Mouse (Mus musculus): ENCODE measurements around the gene Rell1. TPM values are rescaled to one million over a fixed set of nuclear protein-coding genes. Genes with fewer than 3 reads are reported as not detected.

The Rell1 gene
- 10.4 and 10.6 TPM in 2 replicates for polyA plus RNA-seq (2015; fragmentation: Nextera tagmentation; extraction: Ambion mirVana)

GRCm38 (mm10) chr5:63968443-63969415 lies at the start of gene Rell1:
Gene Rell1 (minus strand): TSS chr5:63968897.
- WGBS (ENCODE audit: insufficient replicate concordance): 2% methylated on average over 83 of the region's 85 CpGs
- H3K4me3 ChIP-seq (ENCODE audit: low read depth, low read length): peak within 1 kb of the TSS; percentile 91
- peak; percentile 100 for DNase-seq
- peak within 1 kb of the TSS; percentile 85 for H3K4me2 ChIP-seq (ENCODE audit: low read depth, low read length)
- H3K4me1 ChIP-seq (ENCODE audit: insufficient read depth): peaks cover 31% of the 10 kb centered on the region
- H3K36me3 ChIP-seq (replicated peaks; ENCODE audit: insufficient read depth, low read length): no peaks in the 10 kb centered on the region
- peak within 1 kb of the TSS; percentile 84 for H3K9ac ChIP-seq (replicated peaks)
- peak; percentile 34 for TF ChIP-seq CTCF (IDR thresholded peaks at IDR 0.05; ENCODE audit: low read depth)
- no peak for TF ChIP-seq EP300 (IDR thresholded peaks at IDR 0.05; ENCODE audit: low read depth)
- peak within 1 kb of the TSS; percentile 94 for H3K27ac ChIP-seq (ENCODE audit: low read depth)
- no peaks in the 10 kb centered on the region for H3K9me3 ChIP-seq (ENCODE audit: low read length)
- ATAC-seq: peak; percentile 97
- H3K27me3 ChIP-seq (ENCODE audit: insufficient read depth, low read length): no peaks in the 10 kb centered on the region

- TF ChIP-seq CTCF (IDR thresholded peaks at IDR 0.05; ENCODE audit: low read depth) (no peak), EP300 (IDR thresholded peaks at IDR 0.05; ENCODE audit: low read depth) (no peak)
- Histone ChIP-seq H3K4me2 (ENCODE audit: low read depth, low read length) (no peak overlapping the region), H3K9ac (replicated peaks) (no peak overlapping the region), H3K4me3 (ENCODE audit: low read depth, low read length) (no peak overlapping the region), H3K9me3 (ENCODE audit: low read length) (no peaks in the 10 kb centered on the region), H3K4me1 (ENCODE audit: insufficient read depth) (no peaks in the 10 kb centered on the region), H3K27me3 (ENCODE audit: insufficient read depth, low read length) (no peaks in the 10 kb centered on the region), H3K36me3 (replicated peaks; ENCODE audit: insufficient read depth, low read length) (no peaks in the 10 kb centered on the region), H3K27ac (ENCODE audit: low read depth) (no peak overlapping the region)
- ATAC-seq: no peak
- no peak for DNase-seq
- 81% methylated on average over 12 of the region's 13 CpGs for WGBS (ENCODE audit: insufficient replicate concordance)
Measured at GRCm38 (mm10) chr5:64012596-64013366, 44.1 kb upstream of the Rell1 start.

- H3K27ac ChIP-seq (ENCODE audit: low read depth): no peak overlapping the region
- H3K9ac ChIP-seq (replicated peaks): no peak overlapping the region
- TF ChIP-seq CTCF (IDR thresholded peaks at IDR 0.05; ENCODE audit: low read depth) (no peak), EP300 (IDR thresholded peaks at IDR 0.05; ENCODE audit: low read depth) (no peak)
- no peaks in the 10 kb centered on the region for H3K27me3 ChIP-seq (ENCODE audit: insufficient read depth, low read length)
- 68% methylated on average over 4 of the region's 4 CpGs for WGBS (ENCODE audit: insufficient replicate concordance)
- H3K36me3 ChIP-seq (replicated peaks; ENCODE audit: insufficient read depth, low read length): no peaks in the 10 kb centered on the region
- DNase-seq (no peak), ATAC-seq (no peak)
- no peaks in the 10 kb centered on the region for H3K4me1 ChIP-seq (ENCODE audit: insufficient read depth)
- no peak overlapping the region for H3K4me3 ChIP-seq (ENCODE audit: low read depth, low read length)
- no peak overlapping the region for H3K4me2 ChIP-seq (ENCODE audit: low read depth, low read length)
- H3K9me3 ChIP-seq (ENCODE audit: low read length): no peaks in the 10 kb centered on the region
Measured at GRCm38 (mm10) chr5:64006548-64006947, 37.9 kb upstream of the Rell1 start.

DNA sequence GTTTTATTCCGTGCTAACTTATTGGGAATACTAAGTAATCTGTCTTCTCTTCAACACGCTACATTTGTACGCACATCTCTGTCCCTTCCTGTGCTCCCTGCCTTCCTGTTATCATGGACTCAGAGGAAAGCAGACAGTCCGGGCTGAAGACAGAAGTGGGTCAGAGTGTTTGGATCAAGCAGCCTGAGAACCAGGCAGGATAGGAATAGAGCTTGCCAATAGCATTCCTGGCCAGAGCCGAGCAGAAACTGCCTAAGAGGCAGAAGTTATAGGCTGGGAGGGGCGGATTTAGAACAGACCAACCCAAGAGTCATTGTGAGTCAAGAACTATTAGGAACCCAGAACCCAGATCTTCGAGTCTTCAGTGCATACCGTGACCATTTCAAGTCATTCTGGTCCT lies 34.6 kb upstream of the Rell1 start:
- no peaks in the 10 kb centered on the region for H3K4me1 ChIP-seq (ENCODE audit: insufficient read depth)
- H3K27me3 ChIP-seq (ENCODE audit: insufficient read depth, low read length): no peaks in the 10 kb centered on the region
- DNase-seq (no peak), ATAC-seq (no peak)
- TF ChIP-seq EP300 (IDR thresholded peaks at IDR 0.05; ENCODE audit: low read depth) (no peak), CTCF (IDR thresholded peaks at IDR 0.05; ENCODE audit: low read depth) (no peak)
- no peaks in the 10 kb centered on the region for H3K9me3 ChIP-seq (ENCODE audit: low read length)
- no peak overlapping the region for H3K4me2 ChIP-seq (ENCODE audit: low read depth, low read length)
- no peaks in the 10 kb centered on the region for H3K36me3 ChIP-seq (replicated peaks; ENCODE audit: insufficient read depth, low read length)
- 79% methylated on average over 8 of the region's 8 CpGs for WGBS (ENCODE audit: insufficient replicate concordance)
- no peak overlapping the region for H3K4me3 ChIP-seq (ENCODE audit: low read depth, low read length)
- H3K9ac ChIP-seq (replicated peaks): no peak overlapping the region
- no peak overlapping the region for H3K27ac ChIP-seq (ENCODE audit: low read depth)

- Histone ChIP-seq H3K27ac (ENCODE audit: low read depth) (no peak overlapping the region), H3K27me3 (ENCODE audit: insufficient read depth, low read length) (no peaks in the 10 kb centered on the region), H3K36me3 (replicated peaks; ENCODE audit: insufficient read depth, low read length) (no peaks in the 10 kb centered on the region), H3K4me2 (ENCODE audit: low read depth, low read length) (no peak overlapping the region), H3K4me3 (ENCODE audit: low read depth, low read length) (no peak overlapping the region), H3K9ac (replicated peaks) (no peak overlapping the region), H3K9me3 (ENCODE audit: low read length) (no peaks in the 10 kb centered on the region), H3K4me1 (ENCODE audit: insufficient read depth) (no peaks in the 10 kb centered on the region)
- 59% methylated on average over 3 of the region's 3 CpGs for WGBS (ENCODE audit: insufficient replicate concordance)
- ATAC-seq: no peak
- DNase-seq: no peak
- TF ChIP-seq CTCF (IDR thresholded peaks at IDR 0.05; ENCODE audit: low read depth) (no peak), EP300 (IDR thresholded peaks at IDR 0.05; ENCODE audit: low read depth) (no peak)
Measured at GRCm38 (mm10) chr5:63993865-63994264, 25.2 kb upstream of the Rell1 start.

GRCm38 (mm10) chr5:63990675-63991074 lies 22.0 kb upstream of the Rell1 start:
- H3K27ac ChIP-seq (ENCODE audit: low read depth): no peak overlapping the region
- no peak overlapping the region for H3K4me2 ChIP-seq (ENCODE audit: low read depth, low read length)
- H3K9ac ChIP-seq (replicated peaks): no peak overlapping the region
- TF ChIP-seq EP300 (IDR thresholded peaks at IDR 0.05; ENCODE audit: low read depth): no peak
- TF ChIP-seq CTCF (IDR thresholded peaks at IDR 0.05; ENCODE audit: low read depth): no peak
- H3K36me3 ChIP-seq (replicated peaks; ENCODE audit: insufficient read depth, low read length): no peaks in the 10 kb centered on the region
- ATAC-seq: no peak
- DNase-seq: no peak
- 60% methylated on average over 3 of the region's 3 CpGs for WGBS (ENCODE audit: insufficient replicate concordance)
- no peaks in the 10 kb centered on the region for H3K4me1 ChIP-seq (ENCODE audit: insufficient read depth)
- H3K9me3 ChIP-seq (ENCODE audit: low read length): no peaks in the 10 kb centered on the region
- no peaks in the 10 kb centered on the region for H3K27me3 ChIP-seq (ENCODE audit: insufficient read depth, low read length)
- H3K4me3 ChIP-seq (ENCODE audit: low read depth, low read length): no peak overlapping the region
